Mouse (Mus musculus) neural tube, embryonic 13.5 days (tissue): ENCODE measurements at regions not wholly inside any gene's neighbourhood (a gene's known extent, or its start where the extent isn't known, plus 50 kb on each side); places are given as distances from the start of the nearest gene placed in this dataset.

Experiments used
- ATAC-seq: fragments of 200-750 bp; cut with Nextera tagmentation; 2 replicates; pipeline ENCODE4 v1.8.0; 2017; ENCODE audit warnings: low read depth, mild to moderate bottlenecking, moderate TSS enrichment, moderate library complexity
- H3K27ac ChIP-seq: fragments of 300-500 bp; sonication (generic); replicated peaks from 2 replicates; pipeline ENCODE4 v1.5.1; 2015; ENCODE audit warnings: moderate library complexity, mild to moderate bottlenecking, inconsistent platforms
- H3K27me3 ChIP-seq: fragments of 300-500 bp; sonication (generic); 2 replicates; pipeline ENCODE4 v1.6.1; 2015; ENCODE audit warnings: mild to moderate bottlenecking, inconsistent platforms
- H3K36me3 ChIP-seq: fragments of 300-500 bp; sonication (generic); 2 replicates; pipeline ENCODE4 v1.6.1; 2015; ENCODE audit warnings: mild to moderate bottlenecking, inconsistent platforms
- H3K4me1 ChIP-seq: fragments of 300-500 bp; sonication (generic); replicated peaks from 2 replicates; pipeline ENCODE4 v1.6.1; 2015; ENCODE audit warnings: inconsistent platforms
- H3K4me2 ChIP-seq: fragments of 300-500 bp; sonication (generic); 2 replicates; pipeline ENCODE4 v1.6.1; 2015; ENCODE audit warnings: inconsistent platforms, mild to moderate bottlenecking, moderate library complexity
- H3K4me3 ChIP-seq: fragments of 300-500 bp; sonication (generic); 2 replicates; pipeline ENCODE4 v1.5.1; 2015; ENCODE audit warnings: mild to moderate bottlenecking, inconsistent platforms
- H3K9ac ChIP-seq: fragments of 300-500 bp; sonication (generic); 2 replicates; pipeline ENCODE4 v1.6.1; 2015; ENCODE audit warnings: moderate library complexity, mild to moderate bottlenecking, inconsistent platforms
- H3K9me3 ChIP-seq: fragments of 300-500 bp; sonication (generic); 2 replicates; pipeline ENCODE4 v1.6.1; 2016; ENCODE audit warnings: inconsistent platforms
- WGBS: fragments of 180-500 bp; shearing (Covaris S2); methylation state at CpG from one replicate; pipeline ENCODE4 v1.1.7; 2015; 5-methylcytosine and 5-hydroxymethylcytosine counted together

GRCm38 (mm10) chr17:80846996-80847810 is 97.2 kb upstream of the Tmem178 start:
- H3K4me2 ChIP-seq = peak overlapping the region; percentile 26
- no peaks in the 10 kb centered on the region for H3K4me1 ChIP-seq
- no peak overlapping the region for H3K4me3 ChIP-seq
- ATAC-seq = peak; percentile 67; the same call in 1 of the 2 replicates
- H3K27ac ChIP-seq = no peak overlapping the region
- H3K9me3 ChIP-seq = no peaks in the 10 kb centered on the region
- H3K36me3 ChIP-seq = no peaks in the 10 kb centered on the region
- 62% methylated on average over 23 of the region's 23 CpGs for whole genome bisulfite sequencing
- no peaks in the 10 kb centered on the region for H3K27me3 ChIP-seq
- no peak overlapping the region for H3K9ac ChIP-seq

- 67% methylated on average over 7 of the region's 7 CpGs for WGBS
- Histone ChIP-seq H3K9me3 (no peaks in the 10 kb centered on the region), H3K4me3 (no peak overlapping the region), H3K4me1 (no peaks in the 10 kb centered on the region), H3K27me3 (no peaks in the 10 kb centered on the region), H3K27ac (no peak overlapping the region), H3K36me3 (no peaks in the 10 kb centered on the region), H3K4me2 (no peak overlapping the region), H3K9ac (no peak overlapping the region)
- no peak for ATAC-seq
Observed at GRCm38 (mm10) chr17:80845349-80845748, 99.1 kb upstream of the Tmem178 start.

GRCm38 (mm10) chr17:80841903-80842302 is 102.5 kb upstream of the Tmem178 start:
- no peak overlapping the region for H3K4me3 ChIP-seq
- no peak for ATAC-seq
- no peaks in the 10 kb centered on the region for H3K27me3 ChIP-seq
- no peaks in the 10 kb centered on the region for H3K4me1 ChIP-seq
- 87% methylated on average over 4 of the region's 4 CpGs for WGBS
- no peaks in the 10 kb centered on the region for H3K36me3 ChIP-seq
- no peak overlapping the region for H3K9ac ChIP-seq
- no peaks in the 10 kb centered on the region for H3K9me3 ChIP-seq
- no peak overlapping the region for H3K27ac ChIP-seq
- no peak overlapping the region for H3K4me2 ChIP-seq

- Histone ChIP-seq H3K4me2 (no peak overlapping the region), H3K4me3 (no peak overlapping the region), H3K27me3 (no peaks in the 10 kb centered on the region), H3K9me3 (no peaks in the 10 kb centered on the region), H3K27ac (no peak overlapping the region), H3K4me1 (no peaks in the 10 kb centered on the region), H3K36me3 (no peaks in the 10 kb centered on the region), H3K9ac (no peak overlapping the region)
- no peak for ATAC-seq
- WGBS = 93% methylated on average over 6 of the region's 6 CpGs
Observed at GRCm38 (mm10) chr17:80840896-80841295, 103.5 kb upstream of the Tmem178 start.

GRCm38 (mm10) chr17:80840452-80840851 is 104.0 kb upstream of the Tmem178 start:
- H3K27ac ChIP-seq = no peak overlapping the region
- H3K4me1 ChIP-seq = no peaks in the 10 kb centered on the region
- no peaks in the 10 kb centered on the region for H3K9me3 ChIP-seq
- no peak overlapping the region for H3K4me2 ChIP-seq
- WGBS = 87% methylated on average over 4 of the region's 4 CpGs
- no peaks in the 10 kb centered on the region for H3K27me3 ChIP-seq
- no peak for ATAC-seq
- no peak overlapping the region for H3K4me3 ChIP-seq
- H3K36me3 ChIP-seq = no peaks in the 10 kb centered on the region
- no peak overlapping the region for H3K9ac ChIP-seq

- Histone ChIP-seq H3K9me3 (no peaks in the 10 kb centered on the region), H3K4me3 (no peak overlapping the region), H3K36me3 (no peaks in the 10 kb centered on the region), H3K27me3 (no peaks in the 10 kb centered on the region), H3K4me1 (no peaks in the 10 kb centered on the region), H3K9ac (no peak overlapping the region), H3K27ac (no peak overlapping the region), H3K4me2 (no peak overlapping the region)
- ATAC-seq = no peak
Observed at GRCm38 (mm10) chr17:80834701-80835100, 106.4 kb upstream of the Map4k3 start.

GRCm38 (mm10) chr17:80834176-80834517 is 105.9 kb upstream of the Map4k3 start:
- Histone ChIP-seq H3K9ac (no peak overlapping the region), H3K36me3 (no peaks in the 10 kb centered on the region), H3K27me3 (no peaks in the 10 kb centered on the region), H3K9me3 (no peaks in the 10 kb centered on the region), H3K27ac (no peak overlapping the region), H3K4me1 (no peaks in the 10 kb centered on the region), H3K4me2 (no peak overlapping the region), H3K4me3 (no peak overlapping the region)
- ATAC-seq = no peak
- 43% methylated on average over 5 of the region's 5 CpGs for WGBS

GRCm38 (mm10) chr17:80833355-80834175 is 105.3 kb upstream of the Map4k3 start:
- no peak overlapping the region for H3K4me2 ChIP-seq
- H3K36me3 ChIP-seq = no peaks in the 10 kb centered on the region
- H3K4me1 ChIP-seq = no peaks in the 10 kb centered on the region
- no peaks in the 10 kb centered on the region for H3K9me3 ChIP-seq
- H3K4me3 ChIP-seq = no peak overlapping the region
- 41% methylated on average over 10 of the region's 10 CpGs for WGBS
- no peak for ATAC-seq
- no peak overlapping the region for H3K27ac ChIP-seq
- no peak overlapping the region for H3K9ac ChIP-seq
- H3K27me3 ChIP-seq = no peaks in the 10 kb centered on the region

GRCm38 (mm10) chr17:80831686-80832085 is 103.4 kb upstream of the Map4k3 start:
- Histone ChIP-seq H3K9me3 (no peaks in the 10 kb centered on the region), H3K27ac (no peak overlapping the region), H3K36me3 (no peaks in the 10 kb centered on the region), H3K4me2 (no peak overlapping the region), H3K9ac (no peak overlapping the region), H3K4me3 (no peak overlapping the region), H3K4me1 (no peaks in the 10 kb centered on the region), H3K27me3 (no peaks in the 10 kb centered on the region)
- no peak for ATAC-seq
- WGBS = 80% methylated on average over 4 of the region's 4 CpGs

- H3K4me2 ChIP-seq = no peak overlapping the region
- H3K27ac ChIP-seq = no peak overlapping the region
- no peaks in the 10 kb centered on the region for H3K36me3 ChIP-seq
- WGBS = 57% methylated on average over 2 of the region's 2 CpGs
- no peaks in the 10 kb centered on the region for H3K27me3 ChIP-seq
- peaks cover 19% of the 10 kb centered on the region for H3K4me1 ChIP-seq
- H3K9ac ChIP-seq = no peak overlapping the region
- no peak overlapping the region for H3K4me3 ChIP-seq
- no peaks in the 10 kb centered on the region for H3K9me3 ChIP-seq
- no peak for ATAC-seq
Observed at GRCm38 (mm10) chr17:80827896-80828295, 99.6 kb upstream of the Map4k3 start.

- no peak for ATAC-seq
- H3K9me3 ChIP-seq = no peaks in the 10 kb centered on the region
- no peak overlapping the region for H3K27ac ChIP-seq
- H3K4me2 ChIP-seq = no peak overlapping the region
- H3K27me3 ChIP-seq = no peaks in the 10 kb centered on the region
- H3K36me3 ChIP-seq = no peaks in the 10 kb centered on the region
- H3K9ac ChIP-seq = no peak overlapping the region
- H3K4me1 ChIP-seq = peaks cover 19% of the 10 kb centered on the region
- H3K4me3 ChIP-seq = no peak overlapping the region
- WGBS = 91% methylated on average over 17 of the region's 17 CpGs
Observed at GRCm38 (mm10) chr17:80827361-80827760, 99.1 kb upstream of the Map4k3 start.

- Histone ChIP-seq H3K27me3 (no peaks in the 10 kb centered on the region), H3K27ac (0 out of 2 replicates have a peak overlapping the region, but pooled peaks have one; percentile 25), H3K4me3 (no peak overlapping the region), H3K9me3 (no peaks in the 10 kb centered on the region), H3K36me3 (no peaks in the 10 kb centered on the region), H3K4me2 (peak overlapping the region; percentile 18), H3K9ac (no peak overlapping the region), H3K4me1 (peaks cover 19% of the 10 kb centered on the region)
- WGBS = 52% methylated on average over 12 of the region's 12 CpGs
- no peak for ATAC-seq
Observed at GRCm38 (mm10) chr17:80825971-80826730, 97.9 kb upstream of the Map4k3 start.
